Mouse (Mus musculus): ENCODE measurements around the gene Gnat3. TPM values are rescaled to one million over a fixed set of nuclear protein-coding genes. Genes with fewer than 3 reads are reported as not detected.

Gene Gnat3
- total and polyA plus RNA-seq, 3 experiments = not detected

DNA sequence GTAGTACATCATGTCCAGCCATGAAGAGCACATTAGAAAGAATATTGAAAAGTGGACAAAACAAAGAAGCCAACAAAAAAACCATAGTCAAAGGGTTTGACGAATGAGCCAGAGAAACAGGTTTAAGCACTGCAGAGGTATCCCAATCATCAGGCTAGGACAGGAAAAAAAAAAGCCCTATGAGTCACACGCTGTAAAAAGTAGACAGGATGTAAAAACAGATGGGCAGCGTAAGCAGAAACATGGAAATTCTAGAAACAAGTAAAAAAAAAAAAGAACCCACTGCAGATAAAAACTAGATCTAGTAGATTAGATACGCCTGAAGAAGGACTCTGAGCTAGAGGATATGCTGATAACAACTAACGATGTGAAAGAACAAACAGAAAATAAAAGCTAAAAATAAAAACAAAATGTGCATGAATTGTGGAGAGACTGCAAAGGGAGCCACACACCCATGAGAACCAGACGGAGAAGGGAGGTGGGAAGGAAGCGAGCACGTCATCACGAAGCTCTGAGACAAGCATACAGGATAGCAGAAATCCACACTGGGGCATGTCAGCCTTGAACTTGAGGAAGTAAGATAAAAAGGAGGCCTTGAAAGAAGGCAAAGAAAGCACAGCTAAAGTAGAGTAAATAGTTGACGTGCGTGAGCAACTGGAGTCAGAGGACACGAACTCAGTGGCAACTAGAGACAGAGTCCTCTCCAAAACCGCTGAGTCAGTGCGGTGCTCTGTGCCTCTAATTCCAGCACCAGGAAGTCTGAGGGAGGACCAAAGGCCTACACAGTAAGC is 73.7 kb downstream of the Gnat3 start:
- Histone ChIP-seq H3K27me3 (ENCODE audit: control insufficient read depth in 1 of 2, insufficient read depth in 2 of 2, low read length in 2 of 2) (no peaks in the 10 kb centered on the region), H3K9me3 (replicated peaks; ENCODE audit: insufficient read depth, low read length) (no peaks in the 10 kb centered on the region), H3K27ac (ENCODE audit: control insufficient read depth, low read depth, low read length) (no peak overlapping the region), H3K9ac (ENCODE audit: control insufficient read depth, low read depth, low read length, poor library complexity, severe bottlenecking) (no peak overlapping the region), H3K36me3 (ENCODE audit: control insufficient read depth in 1 of 2, insufficient read depth in 2 of 2, low read length in 2 of 2) (no peaks in the 10 kb centered on the region), H3K79me2 (ENCODE audit: control insufficient read depth, insufficient read depth, low read length, poor library complexity) (no peaks in the 10 kb centered on the region), H3K4me1 (ENCODE audit: control insufficient read depth in 1 of 2, insufficient read depth in 2 of 2, low read length in 2 of 2) (peaks cover 0 to 3% of the 10 kb centered on the region in 2 experiments; a peak in 1 of 4 replicates), H3K4me3 (ENCODE audit: control insufficient read depth in 1 of 2, insufficient read depth in 1 of 2, low read depth in 2 of 2, low read length in 2 of 2) (no peak overlapping the region)
- DNase-seq (ENCODE audit: low read depth, low spot score) = peak; percentile 2
- no peak for TF ChIP-seq SIN3A (IDR thresholded peaks at IDR 0.05; ENCODE audit: low read length)
- TF ChIP-seq ZNF384 (IDR thresholded peaks at IDR 0.05; ENCODE audit: low read depth, low read length) = 0 out of 2 replicates have a peak, but pooled peaks have one; percentile 19

DNA sequence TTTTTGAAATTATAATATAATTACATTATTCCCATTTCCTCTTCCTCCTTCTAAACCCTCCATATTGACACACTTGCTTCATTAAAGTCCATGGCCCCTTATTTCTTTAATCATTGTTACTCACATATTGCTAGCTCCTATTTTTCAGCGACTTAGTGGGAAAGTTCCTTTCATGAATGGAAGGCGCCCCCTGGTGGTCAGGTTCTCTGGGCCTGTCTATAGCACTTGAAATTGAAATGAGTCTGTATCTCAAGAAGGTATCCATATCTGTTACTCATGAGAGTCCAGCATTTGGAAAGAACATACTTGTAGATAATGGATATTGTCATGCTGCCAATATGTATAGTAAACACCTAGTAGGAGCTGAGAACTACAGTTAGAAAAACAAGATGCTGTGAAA is 80.7 kb downstream of the Gnat3 start:
- DNase-seq (ENCODE audit: low read depth, low spot score) = peak; percentile 56
- Histone ChIP-seq H3K9ac (ENCODE audit: control insufficient read depth, low read depth, low read length, poor library complexity, severe bottlenecking) (no peak overlapping the region), H3K27me3 (ENCODE audit: control insufficient read depth in 1 of 2, insufficient read depth in 2 of 2, low read length in 2 of 2) (no peaks in the 10 kb centered on the region), H3K36me3 (ENCODE audit: control insufficient read depth in 1 of 2, insufficient read depth in 2 of 2, low read length in 2 of 2) (no peaks in the 10 kb centered on the region), H3K4me3 (ENCODE audit: control insufficient read depth in 1 of 2, insufficient read depth in 1 of 2, low read depth in 2 of 2, low read length in 2 of 2) (no peak overlapping the region), H3K79me2 (ENCODE audit: control insufficient read depth, insufficient read depth, low read length, poor library complexity) (no peaks in the 10 kb centered on the region), H3K9me3 (replicated peaks; ENCODE audit: insufficient read depth, low read length) (no peaks in the 10 kb centered on the region), H3K27ac (ENCODE audit: control insufficient read depth, low read depth, low read length) (no peak overlapping the region), H3K4me1 (ENCODE audit: control insufficient read depth in 1 of 2, insufficient read depth in 2 of 2, low read length in 2 of 2) (no peaks in the 10 kb centered on the region)
- TF ChIP-seq TBP (IDR thresholded peaks at IDR 0.05; ENCODE audit: low read depth, low read length) = no peak
- TF ChIP-seq MYC (IDR thresholded peaks at IDR 0.05; ENCODE audit: low read depth, low read length) = no peak
- TF ChIP-seq SMC3 (IDR thresholded peaks at IDR 0.05; ENCODE audit: low read depth, low read length) = peak; percentile 90
- no peak for TF ChIP-seq MXI1 (IDR thresholded peaks at IDR 0.05; ENCODE audit: low read depth, low read length)
- TF ChIP-seq TCF12 (IDR thresholded peaks at IDR 0.05; ENCODE audit: low read depth, low read length) = no peak
- TF ChIP-seq MYB (IDR thresholded peaks at IDR 0.05; ENCODE audit: low read depth, low read length) = no peak
- TF ChIP-seq USF2 (IDR thresholded peaks at IDR 0.05; ENCODE audit: borderline replicate concordance in 1 of 2, insufficient read depth in 1 of 2, low read depth in 1 of 2, low read length in 2 of 2) = no peak
- TF ChIP-seq MEF2A (IDR thresholded peaks at IDR 0.05; ENCODE audit: extremely low read depth, insufficient replicate concordance, low read depth, low read length, poor library complexity, severe bottlenecking) = no peak
- no peak for TF ChIP-seq ZKSCAN1 (IDR thresholded peaks at IDR 0.05; ENCODE audit: low read depth, low read length)
- TF ChIP-seq MAX (IDR thresholded peaks at IDR 0.05; ENCODE audit: low read length) = no peak
- TF ChIP-seq ETS1 (IDR thresholded peaks at IDR 0.05; ENCODE audit: low read depth, low read length) = no peak
- TF ChIP-seq TAL1 (IDR thresholded peaks at IDR 0.05; ENCODE audit: low read length) = no peak
- TF ChIP-seq POLR2A (IDR thresholded peaks at IDR 0.05; ENCODE audit: control insufficient read depth in 1 of 2, insufficient read depth in 1 of 2, low read depth in 1 of 2, low read length in 2 of 2, poor library complexity in 1 of 2) = no peak
- no peak for TF ChIP-seq GATA1 (IDR thresholded peaks at IDR 0.05; ENCODE audit: low read depth, low read length)
- TF ChIP-seq ZC3H11A (IDR thresholded peaks at IDR 0.05; ENCODE audit: low read depth, low read length) = peak; percentile 93
- TF ChIP-seq RAD21 (IDR thresholded peaks at IDR 0.05; ENCODE audit: low read depth, low read length) = peak; percentile 72
- peak; percentile 46 to 84 (median 82) for TF ChIP-seq CTCF (IDR thresholded peaks at IDR 0.05 in 2 of 3, conservative IDR thresholded peaks at IDR 0.05 in 1 of 3; ENCODE audit: control insufficient read depth in 1 of 3, insufficient read depth in 1 of 3, low read depth in 2 of 3, low read length in 3 of 3, poor library complexity in 1 of 3, severe bottlenecking in 1 of 3)
- no peak for TF ChIP-seq USF1 (IDR thresholded peaks at IDR 0.05; ENCODE audit: low read depth, low read length)
- TF ChIP-seq MAFK (IDR thresholded peaks at IDR 0.05; ENCODE audit: borderline replicate concordance, low read depth, low read length) = no peak
- no peak for TF ChIP-seq MAZ (IDR thresholded peaks at IDR 0.05; ENCODE audit: low read depth, low read length)
- no peak for TF ChIP-seq ZMIZ1 (IDR thresholded peaks at IDR 0.05; ENCODE audit: low read depth, low read length)
- no peak for TF ChIP-seq RCOR1 (IDR thresholded peaks at IDR 0.05; ENCODE audit: low read depth, low read length)
- no peak for TF ChIP-seq ZNF384 (IDR thresholded peaks at IDR 0.05; ENCODE audit: low read depth, low read length)
